Mouse (Mus musculus) liver, embryonic 12.5 days (tissue): ENCODE measurements around the gene Mboat2. TPM values are rescaled to one million over a fixed set of nuclear protein-coding genes. Genes with fewer than 3 reads are reported as not detected.

ENCODE experiments used
- ATAC-seq: fragments of 200-750 bp; cut with Nextera tagmentation; 2 replicates; pipeline ENCODE4 v1.8.0; 2017; ENCODE audit warnings: moderate number of reproducible peaks, mild to moderate bottlenecking, moderate library complexity
- H3K27ac ChIP-seq: fragments of 300-500 bp; sonication (generic); 2 replicates; pipeline ENCODE4 v1.5.1; 2016; ENCODE audit warnings: mild to moderate bottlenecking
- H3K27me3 ChIP-seq: fragments of 300-500 bp; sonication (generic); replicated peaks from 2 replicates; pipeline ENCODE4 v1.6.1; 2016; ENCODE audit warnings: mild to moderate bottlenecking, moderate library complexity
- H3K36me3 ChIP-seq: fragments of 300-500 bp; sonication (generic); 2 replicates; pipeline ENCODE4 v1.6.1; 2016; ENCODE audit warnings: mild to moderate bottlenecking, moderate library complexity
- H3K4me1 ChIP-seq: fragments of 300-500 bp; sonication (generic); 2 replicates; pipeline ENCODE4 v1.6.1; 2016
- H3K4me2 ChIP-seq: fragments of 300-500 bp; sonication (generic); 2 replicates; pipeline ENCODE4 v1.6.1; 2016; ENCODE audit warnings: mild to moderate bottlenecking, moderate library complexity
- H3K4me3 ChIP-seq: fragments of 300-500 bp; sonication (generic); 2 replicates; pipeline ENCODE4 v1.5.1; 2016; ENCODE audit warnings: mild to moderate bottlenecking, moderate library complexity
- H3K9ac ChIP-seq: fragments of 300-500 bp; sonication (generic); 2 replicates; pipeline ENCODE4 v1.6.1; 2016; ENCODE audit warnings: mild to moderate bottlenecking, moderate library complexity
- H3K9me3 ChIP-seq: fragments of 300-500 bp; sonication (generic); replicated peaks from 2 replicates; pipeline ENCODE4 v1.6.1; 2016; ENCODE audit warnings: mild to moderate bottlenecking, moderate library complexity
- WGBS: fragments of 180-500 bp; shearing (Covaris S2); methylation state at CpG from one replicate; pipeline ENCODE4 v1.1.7; 2016; ENCODE audit not compliant: insufficient replicate concordance; 5-methylcytosine and 5-hydroxymethylcytosine counted together
- polyA plus RNA-seq: library from polyadenylated mRNA; unstranded; fragments of >200 nt; fragmentation: Nextera tagmentation; extraction: Ambion mirVana; gene quantifications from 2 replicates; pipeline ENCODE4 v1.2.1, GENCODE M21; 2016

Mboat2 gene
- polyA plus RNA-seq, 1 experiment from 2014 or later = 8.5 TPM

DNA sequence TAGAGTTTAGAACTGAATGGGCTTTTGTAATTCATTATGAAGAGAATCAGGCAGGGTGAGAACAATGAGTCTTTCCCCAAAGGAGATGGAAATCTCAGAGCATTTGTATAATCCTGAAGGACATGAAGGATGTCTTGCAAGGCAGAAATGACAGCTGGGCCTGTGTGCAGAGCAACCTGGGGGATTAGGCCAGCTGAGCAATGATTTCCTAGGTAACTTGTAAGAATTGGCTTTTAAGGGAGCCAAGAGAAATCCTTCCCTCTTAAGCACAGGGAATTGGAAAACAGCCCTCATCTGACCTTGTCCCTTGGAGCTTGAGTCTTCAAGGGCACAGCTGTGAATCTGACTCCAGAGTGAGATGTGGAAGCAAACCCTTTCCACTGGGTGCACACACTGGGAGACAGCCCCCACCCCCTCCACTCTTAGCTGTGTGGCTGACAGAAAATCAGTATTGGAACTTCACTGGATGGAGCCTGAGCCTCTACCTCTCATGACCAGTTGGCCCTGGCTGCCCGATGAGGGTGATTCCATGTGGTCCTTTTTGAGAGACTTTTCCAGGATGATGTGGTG lies 102.6 kb downstream of the Mboat2 start:
- H3K4me3 ChIP-seq = no peak overlapping the region
- H3K4me1 ChIP-seq = peaks cover 34% of the 10 kb centered on the region
- no peak overlapping the region for H3K27ac ChIP-seq
- H3K9me3 ChIP-seq = no peaks in the 10 kb centered on the region
- H3K9ac ChIP-seq = no peak overlapping the region
- 0 out of 2 replicates have a peak, but pooled peaks cover 6% of the 10 kb centered on the region for H3K27me3 ChIP-seq
- H3K36me3 ChIP-seq = no peaks in the 10 kb centered on the region
- no peak overlapping the region for H3K4me2 ChIP-seq
- WGBS = 78% methylated on average over 1 of the region's 1 CpGs
- no peak for ATAC-seq

DNA sequence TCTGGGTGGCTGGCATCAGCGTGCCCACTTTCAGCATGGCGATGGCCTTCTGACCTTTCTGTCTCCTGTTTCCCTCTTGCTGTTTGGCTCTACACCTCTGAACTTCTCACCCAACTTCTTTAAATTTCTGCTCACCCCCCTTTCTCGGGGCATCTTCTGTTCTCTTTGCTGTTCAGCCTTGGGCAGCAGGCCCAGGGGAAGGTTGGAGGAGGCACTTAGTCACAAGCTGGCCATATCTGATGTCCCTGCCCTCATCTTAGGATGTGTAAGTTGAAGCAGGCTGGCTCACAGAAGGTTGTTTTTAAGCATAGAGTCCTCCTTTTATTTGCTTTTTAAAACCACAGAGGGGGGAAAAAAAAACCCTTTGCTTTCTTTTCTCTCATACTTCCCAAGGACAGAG lies 103.3 kb downstream of the Mboat2 start:
- no peak overlapping the region for H3K9ac ChIP-seq
- no peaks in the 10 kb centered on the region for H3K9me3 ChIP-seq
- H3K4me1 ChIP-seq = peaks cover 35% of the 10 kb centered on the region
- H3K4me3 ChIP-seq = no peak overlapping the region
- 0 out of 2 replicates have a peak, but pooled peaks cover 6% of the 10 kb centered on the region for H3K27me3 ChIP-seq
- 78% methylated on average over 3 of the region's 3 CpGs for WGBS
- no peak overlapping the region for H3K4me2 ChIP-seq
- H3K27ac ChIP-seq = no peak overlapping the region
- no peak for ATAC-seq
- H3K36me3 ChIP-seq = no peaks in the 10 kb centered on the region

DNA sequence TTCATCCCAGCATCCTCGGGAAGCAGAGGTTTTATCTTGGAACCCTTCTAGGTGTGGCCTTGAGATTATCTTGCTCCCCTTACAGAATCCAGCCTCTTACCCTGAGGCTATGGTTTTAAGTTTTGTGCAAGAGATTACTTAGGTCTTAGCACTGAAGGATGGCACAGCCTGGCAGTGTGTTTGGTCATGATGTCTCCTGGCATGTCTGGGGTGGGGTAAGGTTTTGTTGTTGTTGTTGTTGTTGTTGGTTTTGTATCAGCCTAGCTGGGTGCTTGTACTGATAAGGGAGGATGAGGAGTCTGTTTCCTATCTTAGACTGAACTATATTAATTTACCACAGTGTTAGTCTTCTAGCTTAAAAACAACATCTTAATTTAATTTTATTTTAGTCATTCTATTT lies 105.6 kb downstream of the Mboat2 start:
- no peak overlapping the region for H3K4me2 ChIP-seq
- no peaks in the 10 kb centered on the region for H3K36me3 ChIP-seq
- H3K9me3 ChIP-seq = no peaks in the 10 kb centered on the region
- no peak for ATAC-seq
- no peak overlapping the region for H3K4me3 ChIP-seq
- H3K9ac ChIP-seq = 0 out of 2 replicates have a peak overlapping the region, but pooled peaks have one; percentile 6
- H3K27me3 ChIP-seq = 0 out of 2 replicates have a peak, but pooled peaks cover 6% of the 10 kb centered on the region
- no peak overlapping the region for H3K27ac ChIP-seq
- peaks cover 27% of the 10 kb centered on the region for H3K4me1 ChIP-seq
- 18% methylated on average over 1 of the region's 1 CpGs for WGBS

DNA sequence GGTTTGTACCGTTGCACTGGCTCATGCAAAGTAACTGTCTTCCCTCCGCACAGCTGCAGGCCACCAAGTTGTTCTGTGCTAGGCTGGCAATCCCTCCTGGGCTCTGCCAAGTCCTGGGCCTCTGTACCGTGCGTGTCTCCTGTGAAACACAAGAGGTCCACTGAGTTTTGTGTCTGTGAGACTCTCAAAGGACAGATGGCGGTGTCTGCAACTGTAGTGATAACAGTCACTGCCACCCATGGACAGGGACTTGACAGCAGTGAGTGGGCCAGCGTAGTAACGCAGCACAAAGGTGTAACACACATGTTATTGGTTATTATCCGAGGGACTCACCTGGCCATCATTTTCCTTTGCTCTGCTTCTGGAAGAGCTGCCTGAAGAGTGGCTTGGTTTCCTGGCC lies 108.7 kb downstream of the Mboat2 start:
- 67% methylated on average over 8 of the region's 8 CpGs for WGBS
- Histone ChIP-seq H3K4me1 (peaks cover 50% of the 10 kb centered on the region), H3K9me3 (no peaks in the 10 kb centered on the region), H3K27ac (no peak overlapping the region), H3K36me3 (no peaks in the 10 kb centered on the region), H3K9ac (no peak overlapping the region), H3K27me3 (no peaks in the 10 kb centered on the region), H3K4me2 (no peak overlapping the region), H3K4me3 (no peak overlapping the region)
- no peak for ATAC-seq

DNA sequence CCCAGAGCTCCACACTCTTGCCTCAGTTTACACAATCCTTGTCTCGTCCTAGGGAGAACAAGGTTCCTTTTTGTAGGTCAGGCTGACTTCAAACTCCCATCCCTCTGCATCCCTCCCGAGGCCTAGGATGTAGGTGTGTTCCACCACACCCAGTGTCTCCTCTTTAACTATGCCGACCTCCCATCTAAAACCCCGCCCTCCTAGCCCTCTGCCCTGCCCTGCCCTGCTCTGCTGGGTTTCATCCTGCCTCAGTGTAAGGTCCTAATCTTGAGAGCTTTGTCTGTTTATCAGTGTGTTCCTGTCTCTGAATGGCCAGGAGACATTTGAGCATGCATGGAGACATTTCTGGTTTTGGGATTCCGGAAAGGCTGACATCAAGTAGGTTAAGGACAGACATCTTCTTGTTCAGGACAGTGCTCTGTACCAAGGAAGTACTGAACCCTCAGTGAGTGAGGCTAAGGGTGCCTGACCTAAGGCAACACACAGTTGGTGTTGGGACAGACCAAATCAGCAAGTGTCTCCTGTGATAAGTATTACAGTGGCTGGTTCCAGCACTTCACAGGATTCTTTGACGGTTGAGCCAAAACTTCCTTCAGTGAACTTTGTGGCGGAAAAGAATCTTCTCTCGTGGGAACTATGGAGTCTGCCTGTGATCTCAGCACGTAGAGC lies 112.1 kb downstream of the Mboat2 start:
- Histone ChIP-seq H3K4me1 (peaks cover 43% of the 10 kb centered on the region), H3K4me3 (no peak overlapping the region), H3K9me3 (no peaks in the 10 kb centered on the region), H3K9ac (no peak overlapping the region), H3K27me3 (no peaks in the 10 kb centered on the region), H3K36me3 (no peaks in the 10 kb centered on the region), H3K4me2 (peak overlapping the region; percentile 36), H3K27ac (peak overlapping the region; percentile 67)
- peak; percentile 96 for ATAC-seq
- 51% methylated on average over 9 of the region's 9 CpGs for WGBS

DNA sequence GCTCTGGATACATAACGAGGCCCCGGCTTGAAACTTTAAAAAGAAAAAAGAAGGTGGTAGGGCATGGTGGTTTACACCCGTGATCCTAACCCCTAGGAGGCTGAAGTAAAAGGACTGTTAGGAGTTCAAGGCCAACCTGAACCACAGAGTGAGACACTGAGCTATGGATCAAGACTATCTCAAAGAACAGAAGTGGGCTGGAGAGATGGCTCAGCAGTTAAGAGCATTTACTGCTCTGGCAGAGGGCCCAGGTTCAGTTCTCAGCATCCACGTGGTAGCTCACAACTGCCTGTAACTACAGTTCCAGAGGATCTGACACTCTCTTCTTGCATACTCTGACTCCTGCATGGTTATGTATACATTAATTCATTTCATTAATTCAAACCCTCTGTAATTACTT lies 112.7 kb downstream of the Mboat2 start:
- Histone ChIP-seq H3K4me1 (peaks cover 43% of the 10 kb centered on the region), H3K4me3 (no peak overlapping the region), H3K4me2 (no peak overlapping the region), H3K27ac (peak overlapping the region; percentile 67), H3K9me3 (no peaks in the 10 kb centered on the region), H3K36me3 (no peaks in the 10 kb centered on the region), H3K9ac (no peak overlapping the region), H3K27me3 (no peaks in the 10 kb centered on the region)
- 74% methylated on average over 4 of the region's 4 CpGs for WGBS
- ATAC-seq = peak; percentile 52

DNA sequence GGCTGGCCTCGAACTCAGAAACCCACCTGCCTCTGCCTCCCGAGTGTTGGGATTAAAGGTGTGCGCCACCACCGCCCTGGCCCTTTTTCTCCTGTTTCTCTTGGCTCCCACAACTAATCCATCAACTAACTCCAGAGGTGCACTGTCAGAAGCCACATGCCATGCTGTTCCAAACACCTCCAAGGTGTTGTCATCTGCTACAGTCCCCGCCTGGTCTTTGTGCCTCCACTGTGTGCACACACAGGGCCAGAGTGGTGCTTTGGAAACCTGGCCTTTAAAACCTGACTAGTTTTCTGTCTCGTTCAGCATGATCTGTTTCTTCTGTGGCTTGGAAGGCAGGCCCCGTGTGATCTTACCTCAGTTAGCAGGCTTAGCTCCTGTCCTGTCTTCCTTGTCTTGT lies 113.9 kb downstream of the Mboat2 start:
- Histone ChIP-seq H3K36me3 (no peaks in the 10 kb centered on the region), H3K9me3 (no peaks in the 10 kb centered on the region), H3K4me1 (peaks cover 36% of the 10 kb centered on the region), H3K4me3 (no peak overlapping the region), H3K4me2 (no peak overlapping the region), H3K27ac (no peak overlapping the region), H3K9ac (no peak overlapping the region), H3K27me3 (no peaks in the 10 kb centered on the region)
- ATAC-seq = no peak
- 79% methylated on average over 7 of the region's 7 CpGs for WGBS

DNA sequence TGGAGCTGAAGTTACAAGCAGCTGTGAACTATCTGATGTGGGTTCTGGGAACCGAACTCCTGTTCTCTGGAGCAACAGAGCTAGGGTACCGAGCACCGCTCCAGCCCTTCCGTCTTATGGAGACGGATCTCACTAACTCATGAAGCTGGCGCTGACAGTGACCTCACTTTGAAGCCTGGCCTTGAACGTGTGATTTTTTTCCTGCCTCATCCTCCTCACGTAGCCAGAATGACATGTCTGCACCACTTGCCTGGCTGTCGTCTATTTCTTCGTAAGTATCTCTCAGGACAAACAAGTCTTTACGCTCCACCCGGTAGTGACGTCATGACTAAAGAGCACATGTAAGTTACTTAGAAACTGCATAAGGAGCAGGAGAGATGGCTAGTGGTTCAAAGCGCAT lies 116.4 kb downstream of the Mboat2 start:
- no peak overlapping the region for H3K4me2 ChIP-seq
- no peak overlapping the region for H3K4me3 ChIP-seq
- H3K9ac ChIP-seq = no peak overlapping the region
- peaks cover 31% of the 10 kb centered on the region for H3K4me1 ChIP-seq
- peaks cover 9% of the 10 kb centered on the region; the same call in 1 of the 2 replicates for H3K36me3 ChIP-seq
- H3K27me3 ChIP-seq = no peaks in the 10 kb centered on the region
- H3K9me3 ChIP-seq = no peaks in the 10 kb centered on the region
- ATAC-seq = no peak
- 82% methylated on average over 14 of the region's 14 CpGs for WGBS
- no peak overlapping the region; the same call in 1 of the 2 replicates for H3K27ac ChIP-seq

DNA sequence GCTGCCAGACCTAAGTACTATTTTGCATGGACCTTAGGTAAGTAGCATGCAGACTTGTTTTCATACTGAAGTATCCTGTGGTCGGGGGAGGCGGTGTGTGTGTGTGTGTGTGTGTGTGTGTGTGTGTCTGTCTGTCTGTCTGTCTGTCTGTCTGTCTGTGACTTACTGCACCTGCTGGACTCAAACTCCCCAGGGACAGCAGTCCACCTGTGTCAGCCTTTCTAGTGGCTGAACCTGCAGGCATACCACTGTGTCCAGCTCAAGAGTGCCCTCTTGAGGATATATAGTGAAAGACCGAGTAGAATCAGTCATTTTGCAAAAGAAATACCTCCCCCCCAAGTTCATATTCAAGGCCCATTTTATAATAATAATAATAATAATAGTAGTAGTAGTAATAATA lies 117.7 kb downstream of the Mboat2 start:
- no peak overlapping the region for H3K9ac ChIP-seq
- 0 out of 2 replicates have a peak, but pooled peaks have one; percentile 38 for ATAC-seq
- H3K9me3 ChIP-seq = no peaks in the 10 kb centered on the region
- no peak overlapping the region for H3K4me3 ChIP-seq
- 56% methylated on average over 3 of the region's 3 CpGs for WGBS
- H3K4me2 ChIP-seq = no peak overlapping the region
- no peaks in the 10 kb centered on the region for H3K27me3 ChIP-seq
- H3K27ac ChIP-seq = no peak overlapping the region
- peaks cover 18% of the 10 kb centered on the region for H3K4me1 ChIP-seq
- H3K36me3 ChIP-seq = peaks cover 9% of the 10 kb centered on the region; the same call in 1 of the 2 replicates

DNA sequence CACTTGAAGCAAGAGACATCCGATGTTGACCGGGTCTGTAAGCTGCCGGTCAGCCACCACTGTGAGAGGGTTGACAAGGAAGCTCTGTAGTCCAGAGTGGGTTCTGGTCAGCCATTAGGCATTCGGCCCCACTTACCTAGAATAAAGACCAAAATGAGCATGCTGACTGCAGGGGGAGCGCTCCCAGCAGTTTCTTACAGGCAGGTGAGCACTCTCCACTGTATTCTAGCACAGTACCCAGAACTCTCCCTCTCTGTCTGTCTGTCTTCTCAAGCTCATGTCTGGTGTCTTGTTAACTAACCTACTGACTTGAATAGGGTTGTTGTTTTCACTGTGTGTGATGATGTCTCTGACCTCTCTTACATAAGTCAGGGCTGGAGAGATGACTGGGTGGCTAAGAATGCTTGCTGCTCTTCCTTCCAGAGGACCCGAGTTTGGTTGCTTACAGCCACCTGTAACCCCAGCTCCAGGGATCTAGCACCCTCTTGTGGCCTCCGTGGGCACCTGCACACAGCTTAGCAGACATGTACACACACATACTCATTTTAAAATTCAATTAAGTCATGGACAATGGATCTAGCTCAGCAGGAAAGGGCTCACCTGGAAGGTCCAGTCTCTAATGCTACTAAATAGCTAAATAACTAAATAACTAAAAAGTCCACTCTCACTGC lies 119.8 kb downstream of the Mboat2 start:
- Histone ChIP-seq H3K9me3 (no peaks in the 10 kb centered on the region), H3K4me2 (no peak overlapping the region), H3K27me3 (no peaks in the 10 kb centered on the region), H3K4me1 (0 out of 2 replicates have a peak, but pooled peaks cover 7% of the 10 kb centered on the region), H3K9ac (no peak overlapping the region), H3K27ac (no peak overlapping the region), H3K4me3 (no peak overlapping the region), H3K36me3 (peaks cover 9% of the 10 kb centered on the region; the same call in 1 of the 2 replicates)
- WGBS = 78% methylated on average over 7 of the region's 7 CpGs
- no peak for ATAC-seq

DNA sequence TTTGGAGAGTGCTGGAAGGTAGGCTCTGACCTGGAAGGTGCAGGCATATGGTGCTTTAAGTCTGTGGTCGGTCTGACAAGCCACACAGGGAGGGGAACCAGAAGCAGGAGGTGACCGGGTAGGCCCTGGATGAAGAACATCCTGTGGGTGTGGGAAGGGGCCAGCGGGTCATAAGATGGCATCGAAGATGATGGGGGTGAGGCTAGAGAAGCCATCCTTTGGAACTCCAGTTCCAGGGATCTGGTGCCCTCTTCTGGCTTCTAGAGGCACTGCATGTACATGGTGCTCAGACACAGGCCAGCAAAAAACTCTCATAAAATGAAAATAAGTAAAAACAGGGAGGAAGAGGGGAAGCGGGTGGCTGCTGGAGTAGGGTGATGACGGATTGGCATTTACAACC lies 121.5 kb downstream of the Mboat2 start:
- H3K36me3 ChIP-seq = peaks cover 9% of the 10 kb centered on the region; the same call in 1 of the 2 replicates
- WGBS = 36% methylated on average over 6 of the region's 6 CpGs
- ATAC-seq = 0 out of 2 replicates have a peak, but pooled peaks have one; percentile 25

DNA sequence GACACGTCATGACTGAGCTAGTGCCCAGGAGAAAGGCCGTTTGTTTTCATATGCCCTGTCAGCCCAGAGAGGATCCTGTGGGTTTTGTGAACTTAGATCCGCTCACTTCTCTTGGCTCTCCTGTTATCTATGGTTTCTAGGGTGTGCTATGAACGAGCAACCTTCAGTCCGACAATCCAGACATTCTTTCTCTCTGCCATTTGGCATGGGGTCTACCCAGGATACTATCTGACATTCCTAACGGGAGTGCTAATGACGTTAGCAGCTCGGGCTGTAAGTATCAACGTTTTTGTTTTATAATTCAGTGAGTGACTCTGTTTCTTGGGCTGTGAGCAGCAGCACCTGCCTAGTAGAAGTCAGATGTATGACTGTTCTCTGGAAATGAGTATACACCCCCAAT lies 124.5 kb downstream of the Mboat2 start:
- no peaks in the 10 kb centered on the region for H3K4me1 ChIP-seq
- WGBS = 62% methylated on average over 9 of the region's 9 CpGs
- H3K4me3 ChIP-seq = no peak overlapping the region
- H3K9ac ChIP-seq = no peak overlapping the region
- H3K9me3 ChIP-seq = no peaks in the 10 kb centered on the region
- H3K27ac ChIP-seq = no peak overlapping the region
- H3K36me3 ChIP-seq = peaks cover 9% of the 10 kb centered on the region; the same call in 1 of the 2 replicates
- no peak for ATAC-seq
- H3K27me3 ChIP-seq = no peaks in the 10 kb centered on the region
- H3K4me2 ChIP-seq = no peak overlapping the region

More for the DNA sequence above, 121.5 kb downstream of the Mboat2 start:
- Histone ChIP-seq H3K9me3 (no peaks in the 10 kb centered on the region), H3K4me2 (no peak overlapping the region), H3K4me3 (no peak overlapping the region), H3K9ac (no peak overlapping the region), H3K27me3 (no peaks in the 10 kb centered on the region), H3K4me1 (0 out of 2 replicates have a peak, but pooled peaks cover 7% of the 10 kb centered on the region), H3K27ac (no peak overlapping the region)
